Mouse (Mus musculus): ENCODE data around the gene Gucy1b2. TPM values are rescaled to one million over a fixed set of nuclear protein-coding genes. Genes with fewer than 3 reads are reported as not detected.

The Gucy1b2 gene
- polyA plus RNA-seq, 1 experiment from 2014 or later, result not detected

- DNase-seq (ENCODE audit: low spot score) (no peak), ATAC-seq (replicated peaks; ENCODE audit: insufficient number of reproducible peaks, low FRiP score, low TSS enrichment, low read depth) (no peak)
- no peaks in the 10 kb centered on the region for H3K27me3 ChIP-seq (ENCODE audit: control insufficient read depth, insufficient read depth, low read length)
- H3K27ac ChIP-seq (replicated peaks; ENCODE audit: low read depth, low read length), result no peak overlapping the region
- no peak overlapping the region for H3K4me3 ChIP-seq (ENCODE audit: low read depth, low read length)
- H3K4me1 ChIP-seq (ENCODE audit: control insufficient read depth, insufficient read depth, low read length), result no peaks in the 10 kb centered on the region
- no peaks in the 10 kb centered on the region for H3K9me3 ChIP-seq (replicated peaks; ENCODE audit: control insufficient read depth, low read length)
- no peak overlapping the region for H3K4me2 ChIP-seq (ENCODE audit: low read depth, low read length)
- H3K36me3 ChIP-seq (replicated peaks; ENCODE audit: control insufficient read depth, insufficient read depth, low read depth, low read length), result no peaks in the 10 kb centered on the region
- WGBS, result 89% methylated on average over 2 of the region's 2 CpGs
- no peak overlapping the region for H3K9ac ChIP-seq (replicated peaks; ENCODE audit: low read length)
These were observed 60.7 kb downstream of the Gucy1b2 start for GRCm38 (mm10) chr14:62395346-62395745.

GRCm38 (mm10) chr14:62392754-62393153, 63.3 kb downstream of the Gucy1b2 start:
- Histone ChIP-seq H3K9ac (replicated peaks; ENCODE audit: low read length) (no peak overlapping the region), H3K36me3 (replicated peaks; ENCODE audit: control insufficient read depth, insufficient read depth, low read depth, low read length) (no peaks in the 10 kb centered on the region), H3K4me2 (ENCODE audit: low read depth, low read length) (no peak overlapping the region), H3K27me3 (ENCODE audit: control insufficient read depth, insufficient read depth, low read length) (no peaks in the 10 kb centered on the region), H3K4me3 (ENCODE audit: low read depth, low read length) (no peak overlapping the region), H3K4me1 (ENCODE audit: control insufficient read depth, insufficient read depth, low read length) (no peaks in the 10 kb centered on the region), H3K9me3 (replicated peaks; ENCODE audit: control insufficient read depth, low read length) (no peaks in the 10 kb centered on the region), H3K27ac (replicated peaks; ENCODE audit: low read depth, low read length) (no peak overlapping the region)
- ATAC-seq (replicated peaks; ENCODE audit: insufficient number of reproducible peaks, low FRiP score, low TSS enrichment, low read depth), result no peak
- DNase-seq (ENCODE audit: low spot score), result no peak
- WGBS, result 87% methylated on average over 4 of the region's 4 CpGs

GRCm38 (mm10) chr14:62389729-62390536, 66.2 kb downstream of the Gucy1b2 start:
- H3K36me3 ChIP-seq (replicated peaks; ENCODE audit: control insufficient read depth, insufficient read depth, low read depth, low read length), result no peaks in the 10 kb centered on the region
- 81% methylated on average over 9 of the region's 9 CpGs for WGBS
- DNase-seq (ENCODE audit: low spot score) (no peak), ATAC-seq (replicated peaks; ENCODE audit: insufficient number of reproducible peaks, low FRiP score, low TSS enrichment, low read depth) (no peak)
- no peaks in the 10 kb centered on the region for H3K27me3 ChIP-seq (ENCODE audit: control insufficient read depth, insufficient read depth, low read length)
- no peaks in the 10 kb centered on the region for H3K9me3 ChIP-seq (replicated peaks; ENCODE audit: control insufficient read depth, low read length)
- no peak overlapping the region for H3K27ac ChIP-seq (replicated peaks; ENCODE audit: low read depth, low read length)
- H3K4me2 ChIP-seq (ENCODE audit: low read depth, low read length), result no peak overlapping the region
- no peaks in the 10 kb centered on the region for H3K4me1 ChIP-seq (ENCODE audit: control insufficient read depth, insufficient read depth, low read length)
- H3K9ac ChIP-seq (replicated peaks; ENCODE audit: low read length), result no peak overlapping the region
- no peak overlapping the region for H3K4me3 ChIP-seq (ENCODE audit: low read depth, low read length)

- H3K27ac ChIP-seq (replicated peaks; ENCODE audit: low read depth, low read length), result no peak overlapping the region
- no peak overlapping the region for H3K4me2 ChIP-seq (ENCODE audit: low read depth, low read length)
- H3K4me1 ChIP-seq (ENCODE audit: control insufficient read depth, insufficient read depth, low read length), result no peaks in the 10 kb centered on the region
- no peaks in the 10 kb centered on the region for H3K36me3 ChIP-seq (replicated peaks; ENCODE audit: control insufficient read depth, insufficient read depth, low read depth, low read length)
- H3K4me3 ChIP-seq (ENCODE audit: low read depth, low read length), result no peak overlapping the region
- no peaks in the 10 kb centered on the region for H3K9me3 ChIP-seq (replicated peaks; ENCODE audit: control insufficient read depth, low read length)
- 67% methylated on average over 6 of the region's 6 CpGs for WGBS
- H3K9ac ChIP-seq (replicated peaks; ENCODE audit: low read length), result no peak overlapping the region
- no peaks in the 10 kb centered on the region for H3K27me3 ChIP-seq (ENCODE audit: control insufficient read depth, insufficient read depth, low read length)
- no peak for DNase-seq (ENCODE audit: low spot score)
- no peak for ATAC-seq (replicated peaks; ENCODE audit: insufficient number of reproducible peaks, low FRiP score, low TSS enrichment, low read depth)
These were observed 66.9 kb downstream of the Gucy1b2 start for GRCm38 (mm10) chr14:62389064-62389728.

- no peaks in the 10 kb centered on the region for H3K36me3 ChIP-seq (replicated peaks; ENCODE audit: control insufficient read depth, insufficient read depth, low read depth, low read length)
- WGBS, result 89% methylated on average over 3 of the region's 3 CpGs
- H3K9ac ChIP-seq (replicated peaks; ENCODE audit: low read length), result no peak overlapping the region
- no peak overlapping the region for H3K4me2 ChIP-seq (ENCODE audit: low read depth, low read length)
- H3K4me1 ChIP-seq (ENCODE audit: control insufficient read depth, insufficient read depth, low read length), result no peaks in the 10 kb centered on the region
- H3K27ac ChIP-seq (replicated peaks; ENCODE audit: low read depth, low read length), result no peak overlapping the region
- no peak for ATAC-seq (replicated peaks; ENCODE audit: insufficient number of reproducible peaks, low FRiP score, low TSS enrichment, low read depth)
- H3K27me3 ChIP-seq (ENCODE audit: control insufficient read depth, insufficient read depth, low read length), result no peaks in the 10 kb centered on the region
- H3K9me3 ChIP-seq (replicated peaks; ENCODE audit: control insufficient read depth, low read length), result no peaks in the 10 kb centered on the region
- no peak for DNase-seq (ENCODE audit: low spot score)
- H3K4me3 ChIP-seq (ENCODE audit: low read depth, low read length), result no peak overlapping the region
These were observed 72.2 kb downstream of the Gucy1b2 start for GRCm38 (mm10) chr14:62383786-62384299.

DNA sequence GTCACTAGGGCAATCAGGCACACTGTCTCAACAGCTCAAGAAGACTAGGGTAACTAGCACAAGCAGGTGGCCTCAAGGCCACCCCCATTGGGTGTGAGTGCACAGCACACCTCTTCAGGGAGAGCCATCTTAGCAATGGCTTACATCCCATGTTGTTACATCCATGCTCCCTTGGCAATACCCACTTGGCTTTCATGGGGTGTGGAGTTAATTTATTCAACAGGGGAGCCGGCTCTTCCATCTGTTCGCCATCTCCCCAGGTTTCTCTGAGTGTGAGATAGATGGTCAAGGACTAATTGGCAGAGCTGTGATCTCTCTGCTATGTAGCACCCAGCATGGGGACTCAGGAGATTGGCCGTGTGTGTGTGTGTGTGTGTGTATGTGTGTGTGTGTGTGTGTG, 73.0 kb downstream of the Gucy1b2 start:
- no peaks in the 10 kb centered on the region for H3K4me1 ChIP-seq (ENCODE audit: control insufficient read depth, insufficient read depth, low read length)
- no peak for ATAC-seq (replicated peaks; ENCODE audit: insufficient number of reproducible peaks, low FRiP score, low TSS enrichment, low read depth)
- 81% methylated on average over 3 of the region's 3 CpGs for WGBS

DNA sequence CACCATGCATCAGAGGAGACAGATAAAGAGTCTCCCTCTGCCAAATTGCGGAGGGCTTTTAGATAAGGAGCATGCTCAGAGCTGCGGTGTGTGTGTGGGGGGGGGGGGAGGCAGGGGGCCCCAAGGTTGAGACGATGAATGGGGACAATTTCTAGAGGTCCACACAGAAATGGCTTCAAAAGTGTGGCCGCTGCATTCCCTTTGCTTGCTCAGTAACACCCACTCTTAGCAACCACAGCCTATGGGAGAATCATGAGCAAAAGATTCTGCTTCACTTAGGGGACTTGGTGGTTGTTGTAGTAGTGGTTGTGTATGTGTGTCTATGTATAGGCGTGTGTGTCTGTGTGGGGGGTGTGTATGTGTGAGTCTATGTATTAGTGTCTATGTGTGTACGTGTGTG, 75.5 kb downstream of the Gucy1b2 start:
- Histone ChIP-seq H3K4me3 (ENCODE audit: low read depth, low read length) (no peak overlapping the region), H3K27me3 (ENCODE audit: control insufficient read depth, insufficient read depth, low read length) (no peaks in the 10 kb centered on the region), H3K4me2 (ENCODE audit: low read depth, low read length) (no peak overlapping the region), H3K9ac (replicated peaks; ENCODE audit: low read length) (no peak overlapping the region), H3K36me3 (replicated peaks; ENCODE audit: control insufficient read depth, insufficient read depth, low read depth, low read length) (no peaks in the 10 kb centered on the region), H3K27ac (replicated peaks; ENCODE audit: low read depth, low read length) (no peak overlapping the region), H3K4me1 (ENCODE audit: control insufficient read depth, insufficient read depth, low read length) (no peaks in the 10 kb centered on the region), H3K9me3 (replicated peaks; ENCODE audit: control insufficient read depth, low read length) (no peaks in the 10 kb centered on the region)
- DNase-seq (ENCODE audit: low spot score) (no peak), ATAC-seq (replicated peaks; ENCODE audit: insufficient number of reproducible peaks, low FRiP score, low TSS enrichment, low read depth) (no peak)
- WGBS, result 84% methylated on average over 6 of the region's 6 CpGs

More for the DNA sequence above, 73.0 kb downstream of the Gucy1b2 start:
- Histone ChIP-seq H3K9ac (replicated peaks; ENCODE audit: low read length) (no peak overlapping the region), H3K9me3 (replicated peaks; ENCODE audit: control insufficient read depth, low read length) (no peaks in the 10 kb centered on the region), H3K4me3 (ENCODE audit: low read depth, low read length) (no peak overlapping the region), H3K4me2 (ENCODE audit: low read depth, low read length) (no peak overlapping the region), H3K27me3 (ENCODE audit: control insufficient read depth, insufficient read depth, low read length) (no peaks in the 10 kb centered on the region), H3K27ac (replicated peaks; ENCODE audit: low read depth, low read length) (no peak overlapping the region), H3K36me3 (replicated peaks; ENCODE audit: control insufficient read depth, insufficient read depth, low read depth, low read length) (no peaks in the 10 kb centered on the region)
- DNase-seq (ENCODE audit: low spot score), result no peak

DNA sequence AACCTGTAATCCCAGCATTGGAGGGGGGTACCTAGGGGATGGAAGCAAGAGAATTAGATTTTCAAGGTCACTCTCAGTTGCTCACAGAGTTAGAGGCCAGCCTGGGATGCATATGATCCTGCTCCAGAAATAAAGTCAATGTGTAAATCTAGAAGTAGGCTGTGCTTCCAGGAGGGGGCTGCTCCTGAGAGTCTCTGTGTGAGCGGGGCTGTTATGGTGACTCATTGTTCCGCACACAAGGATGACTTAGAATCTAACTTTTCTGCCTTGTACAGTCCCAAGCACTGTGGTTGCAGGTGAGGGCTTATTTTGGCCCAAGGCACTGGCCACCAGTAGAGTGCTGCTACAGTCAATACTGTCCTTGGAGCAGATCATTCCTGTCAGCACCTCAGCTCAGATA, 76.7 kb downstream of the Gucy1b2 start:
- Histone ChIP-seq H3K36me3 (replicated peaks; ENCODE audit: control insufficient read depth, insufficient read depth, low read depth, low read length) (no peaks in the 10 kb centered on the region), H3K27me3 (ENCODE audit: control insufficient read depth, insufficient read depth, low read length) (no peaks in the 10 kb centered on the region), H3K9me3 (replicated peaks; ENCODE audit: control insufficient read depth, low read length) (no peaks in the 10 kb centered on the region), H3K4me1 (ENCODE audit: control insufficient read depth, insufficient read depth, low read length) (no peaks in the 10 kb centered on the region), H3K27ac (replicated peaks; ENCODE audit: low read depth, low read length) (no peak overlapping the region), H3K9ac (replicated peaks; ENCODE audit: low read length) (no peak overlapping the region), H3K4me3 (ENCODE audit: low read depth, low read length) (no peak overlapping the region), H3K4me2 (ENCODE audit: low read depth, low read length) (no peak overlapping the region)
- 86% methylated on average over 2 of the region's 2 CpGs for WGBS
- ATAC-seq (replicated peaks; ENCODE audit: insufficient number of reproducible peaks, low FRiP score, low TSS enrichment, low read depth), result no peak
- DNase-seq (ENCODE audit: low spot score), result no peak

All from embryonic facial prominence, embryonic 11.5 days (tissue).